Mouse (Mus musculus): ENCODE results near the gene Trpm3. TPM values are rescaled to one million over a fixed set of nuclear protein-coding genes. Genes with fewer than 3 reads are reported as not detected.
"Not testable (repeated sequence)": the region's sequence is repeated elsewhere in the genome, so short reads cannot be mapped to it uniquely, and the experiment has no call there.

The Trpm3 gene
- polyA plus RNA-seq, 1 experiment = 0.12 TPM

DNA sequence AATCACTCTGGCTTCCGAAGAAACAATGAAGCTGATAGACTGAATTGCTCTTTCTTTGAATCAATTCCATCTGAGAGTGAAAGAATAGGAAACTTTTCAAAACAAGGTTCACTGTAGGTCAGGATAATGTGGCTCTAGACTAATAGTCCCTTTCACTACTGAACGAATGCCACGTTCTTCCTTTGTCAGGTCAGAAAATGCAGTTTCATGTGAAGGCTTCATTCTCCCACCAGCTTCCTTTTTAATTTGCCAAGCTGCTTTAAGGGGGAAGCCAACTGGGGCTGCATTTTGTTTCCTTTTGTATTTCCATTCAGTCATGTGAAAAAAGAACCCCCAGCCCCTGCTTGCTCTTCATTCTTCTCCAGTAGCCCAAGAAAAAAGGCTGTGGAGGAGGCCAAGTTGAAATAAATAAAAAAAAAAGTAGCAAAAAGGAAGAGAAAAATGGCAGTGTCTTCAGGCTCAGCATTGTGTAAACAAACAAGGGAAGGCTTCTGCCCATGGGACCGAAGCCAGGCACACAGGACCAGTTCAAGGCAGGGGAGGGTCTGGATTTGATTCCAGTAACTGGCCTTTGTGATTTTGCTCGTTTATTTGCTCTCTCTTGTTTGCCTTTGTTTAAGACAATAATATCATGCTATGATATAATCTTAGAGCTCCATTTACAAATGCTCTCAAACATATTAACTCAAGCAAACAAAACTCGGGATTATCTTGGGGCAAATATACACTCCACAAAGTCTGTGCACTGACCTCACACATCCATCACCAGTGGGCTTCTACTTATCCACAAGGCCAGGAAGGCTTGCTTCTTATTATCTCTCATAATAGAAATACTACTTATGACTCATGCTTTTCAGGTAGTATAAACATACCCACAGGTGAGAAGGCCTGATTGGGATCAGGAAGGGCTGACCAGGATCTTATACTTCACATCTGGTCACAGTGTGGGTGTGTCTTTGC is 702.5 kb downstream of the Trpm3 start:
- Histone ChIP-seq H3K4me3 (replicated peaks; ENCODE audit: extremely low read depth, low read depth, low read length) (no peak overlapping the region), H3K4me1 (ENCODE audit: control insufficient read depth, insufficient read depth, low read length) (no peaks in the 10 kb centered on the region)
- DNase-seq = no peak
- 43% methylated on average over 6 of the region's 6 CpGs for WGBS
- TF ChIP-seq POLR2A (IDR thresholded peaks at IDR 0.05; ENCODE audit: borderline replicate concordance, extremely low read depth, low read depth, low read length) = no peak
- TF ChIP-seq CTCF (IDR thresholded peaks at IDR 0.05; ENCODE audit: insufficient read depth, low read length) = no peak

DNA sequence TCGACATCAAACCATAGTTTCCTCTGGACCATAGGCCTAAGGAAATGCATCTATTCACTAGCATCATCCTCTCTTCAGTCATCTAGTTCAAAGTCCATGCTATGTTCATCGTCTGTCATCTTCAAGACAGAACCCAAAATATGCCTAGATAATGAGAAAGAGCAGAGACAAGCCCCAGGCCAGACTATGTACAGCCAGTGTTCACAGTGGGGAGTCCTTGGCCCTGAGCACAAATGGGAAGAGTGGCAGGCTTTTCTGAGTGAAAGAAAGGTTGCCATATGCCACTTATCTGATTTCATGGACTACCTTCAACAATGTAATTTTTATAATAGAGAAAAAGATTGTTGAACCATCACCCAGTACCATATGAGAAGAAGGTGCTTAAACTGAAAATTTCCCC is 703.9 kb downstream of the Trpm3 start:
- 94% methylated on average over 2 of the region's 2 CpGs for WGBS
- Histone ChIP-seq H3K4me1 (ENCODE audit: control insufficient read depth, insufficient read depth, low read length) (no peaks in the 10 kb centered on the region), H3K4me3 (replicated peaks; ENCODE audit: extremely low read depth, low read depth, low read length) (no peak overlapping the region)
- no peak for DNase-seq
- TF ChIP-seq POLR2A (IDR thresholded peaks at IDR 0.05; ENCODE audit: borderline replicate concordance, extremely low read depth, low read depth, low read length) (no peak), CTCF (IDR thresholded peaks at IDR 0.05; ENCODE audit: insufficient read depth, low read length) (no peak)

GRCm38 (mm10) chr19:22847696-22848095 is 708.9 kb downstream of the Trpm3 start:
- Histone ChIP-seq H3K4me3 (replicated peaks; ENCODE audit: extremely low read depth, low read depth, low read length) (no peak overlapping the region), H3K4me1 (ENCODE audit: control insufficient read depth, insufficient read depth, low read length) (no peaks in the 10 kb centered on the region)
- TF ChIP-seq CTCF (IDR thresholded peaks at IDR 0.05; ENCODE audit: insufficient read depth, low read length) = no peak
- no peak for TF ChIP-seq POLR2A (IDR thresholded peaks at IDR 0.05; ENCODE audit: borderline replicate concordance, extremely low read depth, low read depth, low read length)
- no peak for DNase-seq
- 57% methylated on average over 12 of the region's 12 CpGs for WGBS

DNA sequence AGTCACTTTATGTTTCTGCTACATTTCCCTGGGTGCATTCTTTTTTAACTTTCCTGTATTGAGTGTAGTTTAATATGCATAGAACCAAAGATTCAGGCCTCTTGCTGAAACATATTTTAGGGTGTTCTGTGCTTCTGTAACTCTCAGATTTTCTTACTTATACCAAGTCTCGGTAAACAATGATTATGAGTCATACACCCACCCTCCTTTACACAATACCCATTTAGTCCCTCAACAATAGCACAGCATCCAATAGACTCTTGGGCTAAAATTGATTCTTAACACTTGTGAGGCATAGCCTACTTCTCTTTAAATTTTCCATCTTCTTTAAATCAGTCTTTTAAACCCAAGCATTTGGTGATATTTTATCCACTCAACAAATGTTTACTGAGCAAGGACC is 709.4 kb downstream of the Trpm3 start:
- whole genome bisulfite sequencing = 45% methylated on average over 1 of the region's 1 CpGs
- no peak for TF ChIP-seq CTCF (IDR thresholded peaks at IDR 0.05; ENCODE audit: insufficient read depth, low read length)
- no peak for TF ChIP-seq POLR2A (IDR thresholded peaks at IDR 0.05; ENCODE audit: borderline replicate concordance, extremely low read depth, low read depth, low read length)
- no peak for DNase-seq
- Histone ChIP-seq H3K4me1 (ENCODE audit: control insufficient read depth, insufficient read depth, low read length) (no peaks in the 10 kb centered on the region), H3K4me3 (replicated peaks; ENCODE audit: extremely low read depth, low read depth, low read length) (no peak overlapping the region)

GRCm38 (mm10) chr19:22848783-22849576 is 710.1 kb downstream of the Trpm3 start:
- Histone ChIP-seq H3K4me3 (replicated peaks; ENCODE audit: extremely low read depth, low read depth, low read length) (no peak overlapping the region), H3K4me1 (ENCODE audit: control insufficient read depth, insufficient read depth, low read length) (no peaks in the 10 kb centered on the region)
- TF ChIP-seq CTCF (IDR thresholded peaks at IDR 0.05; ENCODE audit: insufficient read depth, low read length) = no peak
- no peak for TF ChIP-seq POLR2A (IDR thresholded peaks at IDR 0.05; ENCODE audit: borderline replicate concordance, extremely low read depth, low read depth, low read length)
- 73% methylated on average over 7 of the region's 7 CpGs for WGBS
- no peak for DNase-seq

- H3K4me1 ChIP-seq (ENCODE audit: control insufficient read depth, insufficient read depth, low read length); DNase-seq; H3K4me3 ChIP-seq (replicated peaks; ENCODE audit: extremely low read depth, low read depth, low read length): not testable (repeated sequence)
- WGBS = 58% methylated on average over 5 of the region's 5 CpGs
These were observed 712.6 kb downstream of the Trpm3 start for GRCm38 (mm10) chr19:22851423-22851822.

GRCm38 (mm10) chr19:22859644-22860043 is 720.8 kb downstream of the Trpm3 start:
- TF ChIP-seq CTCF (IDR thresholded peaks at IDR 0.05; ENCODE audit: insufficient read depth, low read length) = no peak
- TF ChIP-seq POLR2A (IDR thresholded peaks at IDR 0.05; ENCODE audit: borderline replicate concordance, extremely low read depth, low read depth, low read length) = no peak

DNA sequence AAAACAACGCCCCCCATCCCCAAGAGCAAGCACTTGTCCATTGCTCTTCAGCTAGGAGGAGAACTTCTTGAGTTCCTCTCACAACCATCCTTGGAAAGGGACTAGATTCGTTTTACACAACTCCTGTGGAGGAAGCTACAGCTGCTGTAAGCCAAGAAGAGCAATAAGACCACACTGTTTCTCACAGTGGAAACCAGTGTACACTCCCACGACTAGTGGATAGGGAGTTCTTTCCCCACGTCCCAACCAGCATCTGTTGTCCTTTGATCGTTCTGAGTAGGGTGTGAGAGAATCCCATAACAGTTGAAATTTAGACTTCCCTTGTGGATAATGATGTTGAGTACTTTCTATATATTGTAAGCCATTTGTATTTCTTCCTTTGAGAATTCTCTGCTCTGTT is 728.6 kb downstream of the Trpm3 start:
- Histone ChIP-seq H3K4me1 (ENCODE audit: control insufficient read depth, insufficient read depth, low read length) (no peaks in the 10 kb centered on the region), H3K4me3 (replicated peaks; ENCODE audit: extremely low read depth, low read depth, low read length) (no peak overlapping the region)
- TF ChIP-seq POLR2A (IDR thresholded peaks at IDR 0.05; ENCODE audit: borderline replicate concordance, extremely low read depth, low read depth, low read length) (no peak), CTCF (IDR thresholded peaks at IDR 0.05; ENCODE audit: insufficient read depth, low read length) (no peak)
- WGBS = 74% methylated on average over 5 of the region's 5 CpGs
- DNase-seq = no peak

More at GRCm38 (mm10) chr19:22859644-22860043, 720.8 kb downstream of the Trpm3 start:
- WGBS = 88% methylated on average over 4 of the region's 4 CpGs
- no peaks in the 10 kb centered on the region for H3K4me1 ChIP-seq (ENCODE audit: control insufficient read depth, insufficient read depth, low read length)
- no peak for DNase-seq
- no peak overlapping the region for H3K4me3 ChIP-seq (replicated peaks; ENCODE audit: extremely low read depth, low read depth, low read length)

- Histone ChIP-seq H3K4me3 (replicated peaks; ENCODE audit: extremely low read depth, low read depth, low read length) (no peak overlapping the region), H3K4me1 (ENCODE audit: control insufficient read depth, insufficient read depth, low read length) (no peaks in the 10 kb centered on the region)
- DNase-seq = no peak
- 69% methylated on average over 2 of the region's 2 CpGs for WGBS
- TF ChIP-seq CTCF (IDR thresholded peaks at IDR 0.05; ENCODE audit: insufficient read depth, low read length) (no peak), POLR2A (IDR thresholded peaks at IDR 0.05; ENCODE audit: borderline replicate concordance, extremely low read depth, low read depth, low read length) (no peak)
These were observed 731.0 kb downstream of the Trpm3 start for GRCm38 (mm10) chr19:22869853-22870252.

Measured in lung, adult 2 months (tissue).